Mouse (Mus musculus): ENCODE measurements around the gene Lrrfip1.

Gene Lrrfip1

DNA sequence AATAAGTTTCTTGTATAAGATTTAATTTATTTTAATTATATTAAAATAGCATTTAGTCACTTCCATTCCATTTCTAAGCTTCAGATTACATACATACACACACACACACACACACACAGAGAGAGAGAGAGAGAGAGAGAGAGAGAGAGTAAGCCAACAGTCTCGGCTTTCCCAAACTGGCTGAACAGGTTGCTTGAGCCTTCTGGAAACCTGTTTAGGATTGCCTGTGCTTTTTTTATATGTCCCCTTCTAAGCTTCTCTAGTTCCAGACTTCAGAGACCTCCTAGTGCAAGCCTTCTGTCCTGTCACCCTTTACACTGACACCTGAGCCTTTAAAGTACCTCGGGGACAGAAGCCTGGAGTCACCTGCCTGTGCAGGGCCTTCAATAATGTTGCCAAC lies 87.1 kb downstream of the Lrrfip1 start:
- DNase-seq (ENCODE audit: low read depth, low spot score), result peak; percentile 44

DNA sequence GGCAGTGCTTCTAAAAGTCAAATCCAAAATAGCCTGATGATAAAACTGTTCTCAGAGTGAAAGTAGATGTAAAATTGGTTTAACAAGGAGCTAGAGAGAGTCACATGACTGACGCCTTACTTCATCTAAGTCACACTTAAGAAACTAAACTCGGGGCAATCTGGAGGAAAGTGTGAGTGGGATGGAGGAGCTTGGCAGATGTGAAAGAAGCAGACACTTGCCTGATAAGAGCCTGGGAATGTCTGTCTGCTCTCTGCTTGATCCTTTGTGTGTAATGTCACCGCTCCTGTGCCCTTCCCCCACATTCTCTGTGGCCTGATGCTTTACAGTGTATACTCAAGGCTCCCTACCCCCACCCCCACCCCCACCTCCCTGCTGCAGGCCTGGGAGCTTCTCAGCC lies 87.8 kb downstream of the Lrrfip1 start:
- no peak for DNase-seq (ENCODE audit: low read depth, low spot score)

DNA sequence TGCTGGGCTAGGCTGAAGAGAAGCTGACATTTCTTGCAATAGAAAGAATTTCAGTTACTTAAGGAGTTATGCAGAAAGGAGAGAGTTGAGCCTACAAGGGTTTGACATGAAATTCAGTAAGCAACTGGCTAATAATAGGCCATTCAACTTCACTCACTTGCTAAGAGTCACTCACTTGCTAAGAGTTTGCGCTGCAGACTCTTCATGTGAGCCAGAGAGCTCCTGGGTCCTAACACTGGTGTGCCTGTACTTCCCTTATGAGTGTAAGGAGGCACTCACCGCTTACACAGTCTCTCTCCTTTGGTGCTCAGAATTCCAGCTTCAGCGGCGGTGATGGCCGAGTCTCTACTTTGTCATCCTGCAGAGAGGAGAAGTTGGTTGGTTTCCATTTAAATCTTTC lies 88.2 kb downstream of the Lrrfip1 start:
- no peak for DNase-seq (ENCODE audit: low read depth, low spot score)

DNA sequence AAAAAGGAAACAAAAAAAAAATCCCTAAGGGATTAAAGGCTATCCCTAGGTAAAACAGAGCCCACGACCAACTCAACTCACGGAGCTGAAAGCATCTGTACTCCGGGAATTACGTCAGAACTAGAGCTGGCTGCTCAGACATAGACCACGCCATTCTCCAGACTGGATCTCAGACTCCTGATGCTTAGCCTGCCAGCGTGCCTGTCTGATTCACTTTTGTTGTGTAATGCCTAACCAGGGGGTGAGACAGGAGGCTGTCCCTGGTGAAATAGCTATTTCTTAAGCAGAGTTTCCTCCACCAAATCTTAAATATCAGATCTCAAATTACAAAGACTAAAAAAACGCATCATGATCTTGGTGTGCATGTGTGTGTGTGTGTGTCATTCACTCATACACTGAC lies 89.5 kb downstream of the Lrrfip1 start:
- peak; percentile 37 for DNase-seq (ENCODE audit: low read depth, low spot score)

DNA sequence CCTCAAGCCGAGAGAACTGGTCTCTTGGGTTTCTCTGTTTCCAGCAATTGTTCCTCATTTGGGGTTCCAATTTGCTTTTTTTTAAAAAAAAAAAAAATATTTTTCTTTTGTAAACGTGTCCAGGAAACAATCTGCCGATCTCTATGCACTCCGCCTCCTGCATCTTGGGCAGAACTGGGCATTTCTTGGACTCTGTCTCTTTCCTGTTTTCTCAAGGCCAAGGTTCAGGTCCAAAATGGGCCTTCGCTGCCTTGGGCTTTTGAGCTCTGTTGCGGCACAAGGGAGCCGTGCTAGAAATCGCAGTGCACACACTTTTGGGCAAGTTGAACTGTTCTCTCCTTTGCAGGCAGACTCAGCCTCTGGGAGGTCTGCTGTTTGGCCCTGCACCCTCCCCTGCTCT lies 90.4 kb downstream of the Lrrfip1 start:
- no peak for DNase-seq (ENCODE audit: low read depth, low spot score)

DNA sequence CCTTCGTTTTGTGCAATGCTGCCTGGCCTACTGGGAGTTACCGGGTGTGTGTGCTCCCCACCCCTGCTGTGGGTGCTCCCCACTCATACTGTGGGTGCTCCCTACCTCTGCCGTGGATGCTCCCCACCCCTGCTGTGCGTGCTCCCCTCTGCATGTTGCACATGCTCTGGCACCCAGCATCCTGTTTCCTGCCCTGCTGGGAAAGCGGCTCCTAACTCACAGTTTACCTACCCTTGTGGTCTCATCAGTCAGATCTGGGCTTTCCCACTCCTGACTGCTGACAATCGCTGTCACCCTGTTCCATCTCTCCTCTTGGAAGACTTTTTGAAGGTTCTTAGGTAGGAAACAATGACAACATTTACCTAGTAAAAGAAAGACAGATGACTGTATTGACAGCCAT lies 91.9 kb downstream of the Lrrfip1 start:
- DNase-seq (ENCODE audit: low read depth, low spot score), result no peak

DNA sequence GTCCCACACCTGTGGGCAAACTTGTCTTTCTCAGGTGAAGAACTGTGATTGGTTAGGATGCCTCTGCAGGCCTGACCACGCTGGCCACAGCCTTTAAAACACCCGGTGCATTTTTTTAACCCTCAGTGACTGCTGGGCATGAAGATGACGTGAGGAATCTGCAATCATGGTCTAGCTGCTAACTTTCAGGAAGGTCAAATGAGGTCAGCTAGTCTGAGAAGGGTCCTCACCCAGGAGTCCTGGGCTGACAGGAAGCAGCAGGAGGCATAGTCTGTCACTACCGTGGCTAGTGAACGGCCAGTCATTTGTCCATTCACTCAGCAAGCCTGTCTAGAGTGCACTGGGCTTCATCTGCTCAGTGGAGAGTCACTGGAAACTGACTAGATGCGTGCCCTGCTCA lies 93.9 kb downstream of the Lrrfip1 start:
- no peak for DNase-seq (ENCODE audit: low read depth, low spot score)

DNA sequence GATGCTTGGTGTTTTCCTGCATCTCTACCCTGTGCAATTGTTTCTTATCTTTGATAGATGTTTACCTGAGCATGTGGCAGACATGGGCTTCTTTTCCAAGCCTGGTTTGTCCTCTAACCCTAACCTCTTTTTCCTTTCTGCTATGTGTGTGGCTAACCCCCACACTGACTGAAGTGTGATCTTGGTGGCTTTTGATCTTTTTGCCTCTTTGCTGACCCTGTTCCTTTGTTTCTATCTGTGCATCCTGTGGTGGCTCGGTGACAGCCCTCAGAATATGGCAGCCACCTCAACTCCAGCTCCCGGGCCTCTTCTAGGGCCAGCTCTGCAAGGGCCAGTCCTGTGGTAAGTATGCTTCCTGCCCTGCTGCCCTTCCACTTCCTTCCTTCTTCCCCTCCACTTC lies 94.8 kb downstream of the Lrrfip1 start:
- DNase-seq (ENCODE audit: low read depth, low spot score), result no peak

DNA sequence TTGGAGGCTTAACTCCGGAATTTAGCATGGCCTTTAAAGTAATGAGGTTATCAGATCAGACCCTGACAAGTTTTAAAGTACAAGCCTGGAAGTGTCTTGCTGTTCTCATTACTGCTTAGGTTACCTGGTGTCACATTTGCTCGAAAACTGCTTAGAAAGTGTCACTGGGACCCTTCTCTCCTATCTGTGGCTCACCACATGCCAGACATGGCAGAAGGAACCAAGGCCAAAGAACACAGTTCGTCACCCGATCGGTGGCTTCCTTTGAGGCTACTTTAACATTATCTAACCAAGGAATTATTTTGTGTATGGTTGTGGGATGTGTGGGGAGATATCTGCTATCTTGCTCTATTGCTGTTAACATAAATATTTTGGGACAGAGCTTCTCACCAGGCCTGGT lies 95.5 kb downstream of the Lrrfip1 start:
- DNase-seq (ENCODE audit: low read depth, low spot score), result no peak

DNA sequence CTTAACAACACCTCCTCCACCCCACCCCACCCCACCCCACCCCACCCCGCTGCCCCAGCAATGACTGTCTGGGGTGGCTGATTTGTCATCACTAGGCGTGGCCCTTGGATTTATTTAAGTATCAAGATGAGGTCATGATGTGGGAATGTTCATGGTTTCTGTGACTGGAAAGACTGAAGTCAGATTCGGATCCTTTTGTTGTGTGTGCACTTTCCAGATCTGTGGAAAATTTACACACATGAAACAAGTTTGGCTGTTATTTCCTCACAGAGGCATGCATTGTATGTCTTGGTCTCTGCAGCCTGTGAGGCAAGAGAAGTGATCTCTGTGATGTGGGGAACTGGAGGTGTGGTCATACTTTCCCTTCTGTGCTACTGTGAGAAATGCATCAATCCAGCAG lies 96.7 kb downstream of the Lrrfip1 start:
- no peak for DNase-seq (ENCODE audit: low read depth, low spot score)

DNA sequence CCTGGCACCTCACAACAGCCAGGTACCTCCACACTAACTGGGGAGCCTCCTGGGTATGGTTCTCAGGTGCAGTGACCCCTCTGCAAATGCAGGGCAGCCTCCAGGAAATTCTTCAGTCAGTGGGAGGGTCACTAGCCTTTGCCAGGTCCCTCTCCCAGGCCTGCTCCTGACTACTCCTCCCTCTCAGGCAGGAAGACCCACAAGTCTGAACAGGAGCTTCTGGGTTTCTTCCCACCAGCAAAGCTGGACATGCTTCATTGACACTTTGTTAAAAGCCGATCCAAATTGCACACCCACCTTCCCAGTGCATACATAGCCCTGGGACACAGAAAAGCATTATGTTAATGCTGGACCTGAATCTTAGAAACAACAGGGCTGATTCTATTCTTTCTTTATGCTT lies 97.3 kb downstream of the Lrrfip1 start:
- DNase-seq (ENCODE audit: low read depth, low spot score), result no peak

DNA sequence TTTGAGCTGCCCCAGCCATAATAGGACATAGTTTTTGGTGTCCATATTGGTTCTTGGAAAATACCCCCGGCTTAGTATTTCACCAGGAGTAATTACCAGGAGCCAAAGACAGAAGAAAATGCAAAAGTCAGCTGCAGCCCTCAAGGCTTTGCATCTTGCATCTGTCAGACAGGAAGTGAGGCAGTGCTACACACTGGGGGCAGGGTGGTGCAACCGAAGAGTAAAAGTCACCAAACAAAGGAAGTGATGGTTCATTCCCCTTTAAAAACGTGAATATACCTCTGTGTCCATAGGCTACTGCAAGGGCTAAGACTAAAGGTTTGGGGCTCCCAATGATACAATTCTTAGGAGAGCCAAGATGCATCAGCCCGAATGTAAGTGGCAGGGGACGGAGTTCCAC lies 98.0 kb downstream of the Lrrfip1 start:
- DNase-seq (ENCODE audit: low read depth, low spot score), result no peak

DNA sequence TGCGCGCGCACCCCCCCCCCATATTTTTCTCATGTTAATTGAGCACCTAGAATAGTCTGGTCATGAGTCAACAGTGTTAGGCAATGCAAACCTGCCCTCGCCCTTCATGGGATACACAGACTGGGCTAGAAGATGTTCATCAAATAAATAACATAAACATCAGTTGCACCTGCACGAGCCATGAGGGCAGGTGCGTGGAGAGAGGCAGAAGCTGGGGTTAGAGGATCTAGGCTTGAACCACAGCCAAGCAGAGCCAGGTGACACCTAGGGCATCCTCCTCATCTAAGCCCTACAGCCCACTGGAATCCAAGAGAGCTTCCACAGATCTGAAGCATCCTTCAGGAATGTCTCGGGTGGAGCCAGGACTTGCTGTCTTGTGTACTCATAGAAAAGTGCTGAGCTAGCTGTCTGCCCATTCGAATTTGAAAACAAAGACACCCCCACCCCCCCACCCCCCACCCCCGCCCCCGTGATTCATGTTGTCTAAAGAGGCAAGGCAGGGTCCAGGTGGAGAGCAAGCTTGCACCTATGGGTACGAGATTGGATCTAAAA lies 98.8 kb downstream of the Lrrfip1 start:
- no peak for DNase-seq (ENCODE audit: low read depth, low spot score)

DNA sequence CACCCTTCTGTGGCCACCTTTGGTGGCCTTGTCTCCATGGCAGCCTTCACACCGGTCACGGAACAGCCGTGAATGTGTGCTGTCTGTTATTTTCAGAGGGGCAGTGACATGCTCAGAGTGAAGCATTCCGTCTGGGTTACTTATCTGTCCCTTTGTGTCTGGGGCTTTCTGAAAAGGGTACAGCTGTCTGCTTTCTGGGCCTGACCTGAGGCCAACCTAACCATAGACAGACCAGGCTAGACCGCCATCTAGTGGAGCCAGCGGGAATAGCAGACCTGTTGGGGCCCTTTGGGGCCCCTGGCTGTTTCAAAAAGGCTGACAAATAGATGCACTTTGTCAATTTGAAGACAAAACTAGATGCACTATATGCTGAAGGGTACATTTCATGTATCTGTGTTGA lies 100.3 kb downstream of the Lrrfip1 start:
- peak; percentile 65 for DNase-seq (ENCODE audit: low read depth, low spot score)

DNA sequence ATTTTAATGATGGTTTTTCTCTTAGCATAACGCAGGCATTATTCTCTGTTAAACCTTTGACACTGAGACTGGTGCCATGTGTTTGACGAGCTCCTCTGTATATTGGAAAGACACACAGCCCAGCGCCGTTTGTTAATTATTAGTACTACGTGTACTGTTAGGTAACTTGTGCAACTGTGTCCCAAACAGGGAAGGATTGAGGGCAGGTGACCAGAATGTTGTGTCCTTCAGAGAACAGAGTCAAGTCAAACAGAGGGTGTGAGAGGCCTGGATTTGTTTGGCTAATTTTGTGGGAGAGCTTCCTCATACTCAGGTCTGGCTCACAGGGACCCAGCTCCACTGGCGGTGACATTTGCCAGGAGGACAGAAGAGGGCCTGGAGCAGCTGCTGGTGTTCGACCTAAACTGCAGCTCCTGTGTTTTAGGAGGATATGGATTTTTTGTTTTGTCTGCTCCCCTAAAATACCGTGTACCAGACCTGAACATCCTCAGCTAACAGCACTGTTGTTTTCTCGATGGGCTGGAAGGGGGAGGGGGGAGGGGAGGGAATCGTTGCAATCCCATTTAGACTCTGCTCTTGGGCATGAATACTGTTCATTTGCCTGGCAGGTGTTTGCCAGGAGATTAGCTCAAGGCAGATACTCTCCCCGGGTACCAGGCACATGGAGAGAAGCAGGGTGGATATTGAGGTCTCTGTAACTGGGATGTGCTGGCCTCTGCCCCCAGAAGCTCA lies 103.3 kb downstream of the Lrrfip1 start:
- no peak for DNase-seq (ENCODE audit: low read depth, low spot score)

DNA sequence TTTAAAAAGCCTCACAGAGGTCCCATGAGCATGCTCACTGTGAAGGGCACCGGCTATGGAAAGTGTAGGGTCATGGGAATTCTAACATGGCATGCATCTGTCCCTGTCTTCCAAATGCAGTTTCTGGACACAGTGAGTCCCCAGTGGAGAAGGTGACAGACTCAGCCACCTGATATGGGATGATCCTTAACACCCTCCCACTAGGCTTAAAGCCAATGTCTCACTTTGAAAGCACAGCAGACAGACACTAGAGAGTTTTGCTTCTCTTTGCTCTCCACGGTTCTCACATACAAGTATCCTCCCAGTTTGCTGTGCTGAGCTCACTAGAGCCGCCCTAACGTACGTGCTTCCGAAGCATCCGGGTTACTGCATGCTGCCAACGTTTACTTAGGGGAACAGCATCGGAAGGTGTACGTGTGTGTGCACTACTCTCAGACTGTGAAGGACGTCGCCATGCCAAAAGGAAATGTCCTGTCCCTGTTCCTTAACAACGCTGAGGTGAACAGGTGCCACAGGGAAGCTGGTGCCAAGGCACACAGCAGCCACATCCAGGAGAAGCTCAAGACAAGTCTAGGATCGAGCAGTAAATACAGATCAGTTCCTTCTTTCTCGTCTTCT lies 104.9 kb downstream of the Lrrfip1 start:
- peak; percentile 53 for DNase-seq (ENCODE audit: low read depth, low spot score)

DNA sequence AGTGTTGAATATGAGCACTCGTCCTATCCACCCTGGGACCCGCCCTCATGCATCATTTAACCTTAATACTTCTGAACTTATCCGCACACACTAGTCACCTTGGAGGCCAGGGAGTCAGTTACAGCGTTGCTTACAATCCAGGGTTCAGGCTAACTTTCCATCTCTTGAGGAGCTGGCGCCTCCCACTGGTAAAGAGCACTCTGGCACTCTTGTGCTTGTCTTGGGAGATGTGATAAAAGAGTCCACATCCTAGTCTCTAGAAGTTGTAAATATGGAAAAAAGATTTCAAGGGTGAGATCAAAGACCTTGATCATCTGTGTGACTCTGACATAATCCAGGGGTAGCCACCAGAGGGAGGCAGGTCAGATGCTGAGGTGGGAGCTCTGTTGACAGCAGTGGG lies 109.0 kb downstream of the Lrrfip1 start:
- DNase-seq (ENCODE audit: low read depth, low spot score), result no peak

DNA sequence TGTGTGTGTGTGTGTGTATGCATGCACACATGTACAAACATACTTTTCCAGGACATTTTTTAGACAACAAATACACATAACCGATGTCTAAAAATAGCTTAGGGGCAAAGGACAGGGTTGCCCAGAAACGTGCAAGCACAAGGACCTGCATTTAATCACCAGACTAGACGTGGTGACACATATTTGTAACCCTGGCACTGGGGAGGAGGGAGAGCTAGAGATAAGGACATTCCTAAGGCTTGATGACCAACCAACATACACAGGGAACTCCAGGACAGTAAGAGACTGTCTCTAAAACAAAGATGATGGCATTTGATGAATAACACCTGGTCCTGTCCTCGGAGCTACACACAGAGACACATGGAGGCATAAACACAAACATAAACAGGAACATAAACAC lies 110.8 kb downstream of the Lrrfip1 start:
- DNase-seq (ENCODE audit: low read depth, low spot score), result no peak

DNA sequence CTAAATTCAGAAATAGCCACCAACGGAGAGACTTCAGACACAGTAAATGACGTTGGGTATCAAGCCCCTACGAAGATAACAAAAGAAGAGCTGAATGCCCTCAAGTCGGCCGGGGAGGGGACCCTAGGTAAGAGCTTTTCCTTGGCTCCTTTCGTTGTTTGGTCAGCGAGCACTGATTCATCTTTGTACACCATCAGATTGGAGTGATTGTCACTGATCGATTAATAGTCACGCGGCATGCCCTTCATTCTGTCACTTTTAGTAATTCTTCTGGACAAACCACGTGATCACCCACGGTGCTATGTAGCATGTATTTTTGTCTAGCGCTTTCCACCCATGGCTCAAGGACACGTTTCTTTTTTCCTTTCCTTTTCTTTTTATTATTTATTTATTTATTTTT lies 113.6 kb downstream of the Lrrfip1 start:
- DNase-seq (ENCODE audit: low read depth, low spot score), result no peak

DNA sequence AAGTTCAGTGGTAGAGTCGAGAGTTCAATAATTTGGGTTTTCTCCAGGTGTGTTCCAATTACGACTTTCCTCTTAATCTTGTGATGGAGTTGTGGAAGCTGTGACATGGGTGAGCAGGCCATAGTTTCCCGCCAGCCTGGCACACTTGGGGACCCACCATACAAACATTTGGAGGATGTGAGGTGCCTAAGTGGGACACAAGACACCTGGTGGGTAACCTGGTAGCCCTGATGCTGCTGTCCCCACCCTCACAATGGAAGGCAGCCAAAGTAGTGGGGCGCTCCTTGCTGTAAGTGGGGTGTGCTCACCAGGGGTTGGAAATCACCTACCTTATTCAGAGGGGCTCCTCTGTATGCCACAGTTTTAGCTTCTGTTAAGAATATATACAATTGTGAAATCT lies 114.1 kb downstream of the Lrrfip1 start:
- DNase-seq (ENCODE audit: low read depth, low spot score), result no peak

DNA sequence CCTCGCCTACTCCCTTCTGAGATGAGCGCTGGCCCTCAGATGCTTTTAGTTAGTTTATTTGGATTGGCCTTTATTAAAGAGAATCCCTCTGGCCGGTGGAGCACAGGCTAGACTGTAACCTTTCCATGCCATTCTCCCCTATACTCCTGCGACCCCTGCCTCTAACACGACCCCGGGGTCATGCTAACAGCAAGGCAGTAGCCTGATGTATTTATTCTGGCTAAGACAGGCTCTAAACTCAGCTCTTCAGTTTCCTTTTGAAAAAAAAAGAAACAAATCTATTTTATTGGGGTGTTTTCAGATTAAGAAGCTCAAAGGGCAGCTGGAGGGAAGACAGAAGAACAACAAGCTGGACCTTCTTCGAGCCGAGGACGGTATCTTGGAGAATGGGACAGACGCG lies 123.6 kb downstream of the Lrrfip1 start:
- no peak for DNase-seq (ENCODE audit: low read depth, low spot score)

DNA sequence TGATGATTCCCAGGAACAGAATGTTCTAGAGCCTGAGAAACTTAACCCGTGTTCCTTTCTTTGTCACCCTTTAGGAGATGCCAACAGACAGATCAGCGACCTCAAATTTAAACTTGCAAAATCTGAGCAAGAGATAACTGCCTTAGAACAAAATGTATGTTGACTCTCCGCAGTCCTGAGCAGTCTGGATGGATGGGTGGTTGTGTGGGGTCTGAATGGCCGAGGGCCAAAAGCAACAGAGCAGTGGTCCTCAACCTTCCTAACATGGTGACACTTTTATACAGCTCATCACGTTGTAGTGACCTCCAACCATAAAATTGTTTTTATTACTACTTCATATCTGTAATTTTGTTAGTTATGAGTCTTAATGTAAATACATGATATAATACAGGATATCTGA lies 124.5 kb downstream of the Lrrfip1 start:
- no peak for DNase-seq (ENCODE audit: low read depth, low spot score)

DNA sequence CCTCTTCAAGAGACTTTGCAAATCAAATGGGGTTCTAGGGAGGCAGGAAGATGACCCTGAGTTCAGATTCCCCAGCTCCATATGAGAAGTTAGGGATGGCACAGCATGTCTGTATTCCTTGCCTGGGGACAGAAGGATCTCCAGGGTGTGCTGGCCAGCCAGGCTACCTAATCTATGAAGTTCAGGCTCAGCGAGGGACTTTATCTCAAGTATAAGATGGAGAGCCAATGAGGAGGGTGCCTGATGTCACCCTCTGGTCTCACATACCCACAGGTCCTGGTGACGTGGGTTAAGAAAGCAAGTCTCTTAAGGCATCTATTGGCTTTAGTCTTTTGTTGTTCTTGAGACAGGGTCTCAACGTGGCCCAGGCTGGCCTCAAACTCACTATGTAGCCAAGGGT lies 124.9 kb downstream of the Lrrfip1 start:
- no peak for DNase-seq (ENCODE audit: low read depth, low spot score)
